ENCODE assay signal across 8 mouse cellular contexts in genomic region chr17:34121172-34121878, GRCm38 (mm10). TPM values are rescaled to one million over a fixed set of nuclear protein-coding genes. Genes with fewer than 3 reads are reported as not detected.
DNase-seq lines count a peak whose midpoint lies in the region; ATAC-seq and TF ChIP-seq lines count a peak whose summit lies in the region.

No protein-coding gene starts in this region.

- 0 out of 2 replicates have a peak, but pooled peaks cover 4% of the 10 kb centered on the region for H3K4me1 ChIP-seq in embryonic fibroblast, embryonic 13.5 days (ENCODE audit: control insufficient read depth, insufficient read depth, low read length)
- peaks cover 31% of the 10 kb centered on the region for H3K4me1 ChIP-seq in heart, embryonic 13.5 days
- H3K4me1 ChIP-seq in liver, embryonic 14.5 days (replicated peaks; ENCODE audit: control insufficient read depth in 2 of 2, insufficient read depth in 2 of 2, low read length in 1 of 2) = peaks cover 16 to 22% of the 10 kb centered on the region in 2 experiments
- H3K4me1 ChIP-seq in neural tube, embryonic 14.5 days (ENCODE audit: control insufficient read depth, insufficient read depth, low read length) = peaks cover 23% of the 10 kb centered on the region
- peaks cover 14% of the 10 kb centered on the region for H3K4me1 ChIP-seq in testis, adult 2 months (ENCODE audit: control insufficient read depth, insufficient read depth, low read length)

- TF ChIP-seq EP300 in liver, embryonic 14.5 days (IDR thresholded peaks at IDR 0.05; ENCODE audit: low read depth) = no peak

- no peak for TF ChIP-seq CTCF in embryonic fibroblast, embryonic 13.5 days (IDR thresholded peaks at IDR 0.05; ENCODE audit: borderline replicate concordance, insufficient read depth, low read length)
- no peak for TF ChIP-seq CTCF in liver, embryonic 14.5 days (IDR thresholded peaks at IDR 0.05; ENCODE audit: low read depth)
- no peak; the same call in 1 of the 2 replicates for TF ChIP-seq CTCF in testis, adult 2 months (IDR thresholded peaks at IDR 0.05; ENCODE audit: control insufficient read depth, insufficient read depth, insufficient replicate concordance, low read depth, low read length)

- H3K27me3 ChIP-seq in heart, embryonic 13.5 days (replicated peaks) = no peaks in the 10 kb centered on the region
- no peaks in the 10 kb centered on the region for H3K27me3 ChIP-seq in liver, embryonic 14.5 days (ENCODE audit: control insufficient read depth, insufficient read depth, low read length)
- no peaks in the 10 kb centered on the region for H3K27me3 ChIP-seq in neural tube, embryonic 14.5 days (ENCODE audit: control insufficient read depth, insufficient read depth, low read length)
- H3K27me3 ChIP-seq in testis, adult 2 months (ENCODE audit: control insufficient read depth, insufficient read depth, low read length) = no peaks in the 10 kb centered on the region

- peak; percentile 87 for DNase-seq in 416B (ENCODE audit: low read depth)
- DNase-seq in adrenal gland, postnatal 4 days (ENCODE audit: low spot score in 2 of 2) = peak; percentile 47 to 75
- peak; percentile 93 for DNase-seq in kidney, postnatal 14 days
- DNase-seq in liver, embryonic 14.5 days (ENCODE audit: low read depth in 3 of 3, low spot score in 3 of 3) = peak in 1 of 3 experiments; percentile 48

- ATAC-seq in heart, embryonic 13.5 days (ENCODE audit: extremely low read depth, insufficient number of reproducible peaks, low FRiP score, low TSS enrichment) = peak; percentile 0; the same call in 1 of the 2 replicates
- no peak for ATAC-seq in liver, embryonic 14.5 days (ENCODE audit: insufficient read depth)
- peak; percentile 16; the same call in 1 of the 2 replicates for ATAC-seq in neural tube, embryonic 14.5 days (ENCODE audit: low read depth)

- H3K27ac ChIP-seq in embryonic fibroblast, embryonic 13.5 days (ENCODE audit: insufficient read depth, low read length) = peak overlapping the region; percentile 100
- peak overlapping the region; percentile 100 for H3K27ac ChIP-seq in heart, embryonic 13.5 days (replicated peaks)
- H3K27ac ChIP-seq in liver, embryonic 14.5 days = peak overlapping the region; percentile 99
- peak overlapping the region; percentile 100 for H3K27ac ChIP-seq in neural tube, embryonic 14.5 days (ENCODE audit: low read depth, low read length)
- peak overlapping the region; percentile 94 for H3K27ac ChIP-seq in testis, adult 2 months (ENCODE audit: control insufficient read depth, insufficient read depth, low read depth, low read length)

- H3K4me3 ChIP-seq in embryonic fibroblast, embryonic 13.5 days (ENCODE audit: insufficient read depth, low read length) = peak overlapping the region; percentile 68
- H3K4me3 ChIP-seq in heart, embryonic 13.5 days = peak overlapping the region; percentile 99
- peak overlapping the region; percentile 88 to 96 for H3K4me3 ChIP-seq in liver, embryonic 14.5 days (ENCODE audit: insufficient read depth in 1 of 2, low read depth in 2 of 2, low read length in 2 of 2)
- peak overlapping the region; percentile 97 for H3K4me3 ChIP-seq in neural tube, embryonic 14.5 days (ENCODE audit: low read depth, low read length)
- peak overlapping the region; percentile 90 for H3K4me3 ChIP-seq in testis, adult 2 months (ENCODE audit: control insufficient read depth, low read depth, low read length)

- H3K4me2 ChIP-seq in heart, embryonic 13.5 days = peak overlapping the region; percentile 100
- H3K4me2 ChIP-seq in liver, embryonic 14.5 days (ENCODE audit: low read depth) = peak overlapping the region; percentile 100
- peak overlapping the region; percentile 99 for H3K4me2 ChIP-seq in neural tube, embryonic 14.5 days (ENCODE audit: low read depth, low read length)

- H3K9me3 ChIP-seq in heart, embryonic 13.5 days = no peaks in the 10 kb centered on the region
- H3K9me3 ChIP-seq in liver, embryonic 14.5 days (ENCODE audit: control insufficient read depth, low read length) = no peaks in the 10 kb centered on the region
- no peaks in the 10 kb centered on the region for H3K9me3 ChIP-seq in neural tube, embryonic 14.5 days (ENCODE audit: control insufficient read depth, low read length)

- H3K36me3 ChIP-seq in heart, embryonic 13.5 days = peaks cover 36% of the 10 kb centered on the region
- peaks cover 25% of the 10 kb centered on the region for H3K36me3 ChIP-seq in liver, embryonic 14.5 days (replicated peaks; ENCODE audit: control insufficient read depth, insufficient read depth, low read depth)
- H3K36me3 ChIP-seq in neural tube, embryonic 14.5 days (ENCODE audit: control insufficient read depth, insufficient read depth, low read length) = peaks cover 21% of the 10 kb centered on the region
- H3K36me3 ChIP-seq in testis, adult 2 months (ENCODE audit: control insufficient read depth, insufficient read depth, low read length) = peaks cover 8% of the 10 kb centered on the region

- peak overlapping the region; percentile 100 for H3K9ac ChIP-seq in heart, embryonic 13.5 days
- H3K9ac ChIP-seq in liver, embryonic 14.5 days (replicated peaks) = peak overlapping the region; percentile 99
- peak overlapping the region; percentile 98 for H3K9ac ChIP-seq in neural tube, embryonic 14.5 days (replicated peaks; ENCODE audit: low read depth, low read length)

- WGBS in heart, embryonic 13.5 days = 0% methylated on average over 35 of the region's 35 CpGs
- under 1% methylated on average over 34 of the region's 35 CpGs for WGBS in liver, embryonic 14.5 days (ENCODE audit: insufficient replicate concordance)
- under 1% methylated on average over 32 of the region's 35 CpGs for WGBS in neural tube, embryonic 14.5 days

- TF ChIP-seq POLR2A in embryonic fibroblast, embryonic 13.5 days (IDR thresholded peaks at IDR 0.05; ENCODE audit: low read depth, low read length) = peak; percentile 71
- TF ChIP-seq POLR2A in testis, adult 2 months (IDR thresholded peaks at IDR 0.05; ENCODE audit: control insufficient read depth, low read depth, low read length) = peak; percentile 31

RNA-seq across cellular contexts. Expression of gene Brd2, which starts 1.1 kb away (rescaled TPM):
- total RNA-seq in adrenal gland, postnatal 4 days (2021) = 100 to 1,000 TPM; 225 to 226 TPM
- polyA plus RNA-seq in embryonic fibroblast, embryonic 13.5 days (2011; ENCODE audit: insufficient read length, low read depth, missing spikeins) = 205 and 233 TPM in 2 replicates
- polyA plus RNA-seq in heart, embryonic 13.5 days (2015; fragmentation: Nextera tagmentation; extraction: Ambion mirVana) = 69.0 and 70.0 TPM in 2 replicates
- polyA plus RNA-seq in liver, embryonic 14.5 days (2012; rRNA removed) = 46.8 and 48.7 TPM in 2 replicates
- 28.8 and 37.5 TPM in 2 replicates for polyA plus RNA-seq in liver, embryonic 14.5 days (2014; fragmentation: Nextera tagmentation; extraction: Ambion mirVana)
- 109 and 160 TPM in 2 replicates for polyA plus RNA-seq in neural tube, embryonic 14.5 days (2014; fragmentation: Nextera tagmentation; extraction: Ambion mirVana)
- 164 and 178 TPM in 2 replicates for polyA plus RNA-seq in testis, adult 2 months (2012; rRNA removed)

RNA-seq across cellular contexts. Expression of gene H2-DMa, which starts 2.0 kb away (rescaled TPM):
- total RNA-seq in adrenal gland, postnatal 4 days (2021) = 10 to 100 TPM; 11.2 to 11.7 TPM
- 8.2 and 10.0 TPM in 2 replicates for polyA plus RNA-seq in embryonic fibroblast, embryonic 13.5 days (2011; ENCODE audit: insufficient read length, low read depth, missing spikeins)
- 6.0 TPM in 2 replicates for polyA plus RNA-seq in heart, embryonic 13.5 days (2015; fragmentation: Nextera tagmentation; extraction: Ambion mirVana)
- polyA plus RNA-seq in liver, embryonic 14.5 days (2012; rRNA removed) = 2.5 and 3.1 TPM in 2 replicates
- 4.4 and 5.5 TPM in 2 replicates for polyA plus RNA-seq in liver, embryonic 14.5 days (2014; fragmentation: Nextera tagmentation; extraction: Ambion mirVana)
- 19.1 and 20.7 TPM in 2 replicates for polyA plus RNA-seq in neural tube, embryonic 14.5 days (2014; fragmentation: Nextera tagmentation; extraction: Ambion mirVana)
- polyA plus RNA-seq in testis, adult 2 months (2012; rRNA removed) = 33.8 and 40.7 TPM in 2 replicates

RNA-seq across cellular contexts. Expression of gene H2-DMb2, which starts 21.8 kb away (rescaled TPM):
- total RNA-seq in adrenal gland, postnatal 4 days (2021) = 1 to 10 TPM; 1.2 to 3.0 TPM
- polyA plus RNA-seq in embryonic fibroblast, embryonic 13.5 days (2011; ENCODE audit: insufficient read length, low read depth, missing spikeins) = not detected in 2 replicates
- 0.15 and 0.20 TPM in 2 replicates for polyA plus RNA-seq in heart, embryonic 13.5 days (2015; fragmentation: Nextera tagmentation; extraction: Ambion mirVana)
- 0.40 and 0.58 TPM in 2 replicates for polyA plus RNA-seq in liver, embryonic 14.5 days (2012; rRNA removed)
- 0.13 and 0.33 TPM in 2 replicates for polyA plus RNA-seq in liver, embryonic 14.5 days (2014; fragmentation: Nextera tagmentation; extraction: Ambion mirVana)
- 0.16 and 0.18 TPM in 2 replicates for polyA plus RNA-seq in neural tube, embryonic 14.5 days (2014; fragmentation: Nextera tagmentation; extraction: Ambion mirVana)
- 0.27 and 0.41 TPM in 2 replicates for polyA plus RNA-seq in testis, adult 2 months (2012; rRNA removed)

RNA-seq across cellular contexts. Expression of gene H2-Oa, which starts 29.2 kb away (rescaled TPM):
- total RNA-seq in adrenal gland, postnatal 4 days (2021) = under 1 TPM in 1 of 2 experiments, not detected in 1; 0.31 TPM
- not detected in 2 replicates for polyA plus RNA-seq in embryonic fibroblast, embryonic 13.5 days (2011; ENCODE audit: insufficient read length, low read depth, missing spikeins)
- polyA plus RNA-seq in heart, embryonic 13.5 days (2015; fragmentation: Nextera tagmentation; extraction: Ambion mirVana) = 0.23 TPM in 2 replicates
- polyA plus RNA-seq in liver, embryonic 14.5 days (2012; rRNA removed) = 0.45 and 0.51 TPM in 2 replicates
- polyA plus RNA-seq in liver, embryonic 14.5 days (2014; fragmentation: Nextera tagmentation; extraction: Ambion mirVana) = 0.29 and 0.51 TPM in 2 replicates
- not detected in 2 replicates for polyA plus RNA-seq in neural tube, embryonic 14.5 days (2014; fragmentation: Nextera tagmentation; extraction: Ambion mirVana)
- polyA plus RNA-seq in testis, adult 2 months (2012; rRNA removed) = 0.10 and 0.22 TPM in 2 replicates

RNA-seq across cellular contexts. Expression of gene H2-DMb1, which starts 31.5 kb away (rescaled TPM):
- total RNA-seq in adrenal gland, postnatal 4 days (2021) = 1 to 10 TPM; 1.9 to 3.8 TPM
- 2.2 and 2.4 TPM in 2 replicates for polyA plus RNA-seq in embryonic fibroblast, embryonic 13.5 days (2011; ENCODE audit: insufficient read length, low read depth, missing spikeins)
- 0.24 and 0.27 TPM in 2 replicates for polyA plus RNA-seq in heart, embryonic 13.5 days (2015; fragmentation: Nextera tagmentation; extraction: Ambion mirVana)
- 1.2 TPM in 2 replicates for polyA plus RNA-seq in liver, embryonic 14.5 days (2012; rRNA removed)
- 0.79 and 0.86 TPM in 2 replicates for polyA plus RNA-seq in liver, embryonic 14.5 days (2014; fragmentation: Nextera tagmentation; extraction: Ambion mirVana)
- polyA plus RNA-seq in neural tube, embryonic 14.5 days (2014; fragmentation: Nextera tagmentation; extraction: Ambion mirVana) = 0.33 and 0.43 TPM in 2 replicates
- polyA plus RNA-seq in testis, adult 2 months (2012; rRNA removed) = 8.0 and 9.5 TPM in 2 replicates
